Mouse (Mus musculus): Measurements from ENCODE around the gene Bmpr1a. TPM values are rescaled to one million over a fixed set of nuclear protein-coding genes. Genes with fewer than 3 reads are reported as not detected.
"Not testable (repeated sequence)": the region's sequence is repeated elsewhere in the genome, so short reads cannot be mapped to it uniquely, and the experiment has no call there.

Bmpr1a gene
- polyA plus RNA-seq, 1 experiment from 2014 or later = 60.4 TPM

GRCm38 (mm10) chr14:34371763-34372162, 131.4 kb downstream of the Bmpr1a start:
- DNase-seq (ENCODE audit: low spot score) (no peak), ATAC-seq (replicated peaks; ENCODE audit: low FRiP score) (no peak)
- WGBS = 82% methylated on average over 2 of the region's 2 CpGs
- Histone ChIP-seq H3K4me1 (replicated peaks; ENCODE audit: control insufficient read depth, insufficient read depth, low read length) (no peaks in the 10 kb centered on the region), H3K27ac (ENCODE audit: low read depth, low read length) (no peak overlapping the region), H3K36me3 (ENCODE audit: control insufficient read depth, insufficient read depth, low read length) (no peaks in the 10 kb centered on the region), H3K27me3 (ENCODE audit: control insufficient read depth, insufficient read depth, low read length) (no peaks in the 10 kb centered on the region), H3K4me2 (ENCODE audit: low read depth, low read length, severe bottlenecking) (no peak overlapping the region), H3K9ac (ENCODE audit: low read length) (no peak overlapping the region), H3K4me3 (ENCODE audit: low read depth, low read length) (no peak overlapping the region), H3K9me3 (ENCODE audit: control insufficient read depth, low read length) (no peaks in the 10 kb centered on the region)

- 84% methylated on average over 3 of the region's 3 CpGs for WGBS
- ATAC-seq (replicated peaks; ENCODE audit: low FRiP score) (no peak), DNase-seq (ENCODE audit: low spot score) (no peak)
- Histone ChIP-seq H3K36me3 (ENCODE audit: control insufficient read depth, insufficient read depth, low read length) (no peaks in the 10 kb centered on the region), H3K27me3 (ENCODE audit: control insufficient read depth, insufficient read depth, low read length) (no peaks in the 10 kb centered on the region), H3K4me3 (ENCODE audit: low read depth, low read length) (no peak overlapping the region), H3K9me3 (ENCODE audit: control insufficient read depth, low read length) (no peaks in the 10 kb centered on the region), H3K9ac (ENCODE audit: low read length) (no peak overlapping the region), H3K4me2 (ENCODE audit: low read depth, low read length, severe bottlenecking) (no peak overlapping the region), H3K27ac (ENCODE audit: low read depth, low read length) (no peak overlapping the region), H3K4me1 (replicated peaks; ENCODE audit: control insufficient read depth, insufficient read depth, low read length) (no peaks in the 10 kb centered on the region)
These were observed 132.2 kb downstream of the Bmpr1a start for GRCm38 (mm10) chr14:34370921-34371320.

- Histone ChIP-seq H3K9me3 (ENCODE audit: control insufficient read depth, low read length) (no peaks in the 10 kb centered on the region), H3K9ac (ENCODE audit: low read length) (no peak overlapping the region), H3K27ac (ENCODE audit: low read depth, low read length) (no peak overlapping the region), H3K36me3 (ENCODE audit: control insufficient read depth, insufficient read depth, low read length) (no peaks in the 10 kb centered on the region), H3K4me3 (ENCODE audit: low read depth, low read length) (no peak overlapping the region), H3K27me3 (ENCODE audit: control insufficient read depth, insufficient read depth, low read length) (no peaks in the 10 kb centered on the region), H3K4me1 (replicated peaks; ENCODE audit: control insufficient read depth, insufficient read depth, low read length) (no peaks in the 10 kb centered on the region), H3K4me2 (ENCODE audit: low read depth, low read length, severe bottlenecking) (no peak overlapping the region)
- WGBS = 60% methylated on average over 3 of the region's 3 CpGs
- ATAC-seq (replicated peaks; ENCODE audit: low FRiP score) (no peak), DNase-seq (ENCODE audit: low spot score) (no peak)
These were observed 132.9 kb downstream of the Bmpr1a start for GRCm38 (mm10) chr14:34370203-34370602.

- Histone ChIP-seq H3K9me3 (ENCODE audit: control insufficient read depth, low read length) (no peaks in the 10 kb centered on the region), H3K4me1 (replicated peaks; ENCODE audit: control insufficient read depth, insufficient read depth, low read length) (peaks cover 5% of the 10 kb centered on the region; the same call in 1 of the 2 replicates), H3K4me2 (ENCODE audit: low read depth, low read length, severe bottlenecking) (no peak overlapping the region), H3K36me3 (ENCODE audit: control insufficient read depth, insufficient read depth, low read length) (no peaks in the 10 kb centered on the region), H3K27ac (ENCODE audit: low read depth, low read length) (no peak overlapping the region), H3K27me3 (ENCODE audit: control insufficient read depth, insufficient read depth, low read length) (peaks cover 2% of the 10 kb centered on the region; the same call in 1 of the 2 replicates), H3K9ac (ENCODE audit: low read length) (no peak overlapping the region), H3K4me3 (ENCODE audit: low read depth, low read length) (no peak overlapping the region)
- DNase-seq (ENCODE audit: low spot score) = no peak
- ATAC-seq (replicated peaks; ENCODE audit: low FRiP score) = no peak
- WGBS = 89% methylated on average over 2 of the region's 2 CpGs
These were observed 138.0 kb downstream of the Bmpr1a start for GRCm38 (mm10) chr14:34365147-34365507.

GRCm38 (mm10) chr14:34364254-34365146, 138.6 kb downstream of the Bmpr1a start:
- peak overlapping the region; percentile 38; the same call in 1 of the 2 replicates for H3K4me3 ChIP-seq (ENCODE audit: low read depth, low read length)
- H3K36me3 ChIP-seq (ENCODE audit: control insufficient read depth, insufficient read depth, low read length); H3K9me3 ChIP-seq (ENCODE audit: control insufficient read depth, low read length); ATAC-seq (replicated peaks; ENCODE audit: low FRiP score); H3K4me1 ChIP-seq (replicated peaks; ENCODE audit: control insufficient read depth, insufficient read depth, low read length); DNase-seq (ENCODE audit: low spot score); H3K27ac ChIP-seq (ENCODE audit: low read depth, low read length); H3K27me3 ChIP-seq (ENCODE audit: control insufficient read depth, insufficient read depth, low read length): not testable (repeated sequence)
- H3K4me2 ChIP-seq (ENCODE audit: low read depth, low read length, severe bottlenecking) = peak overlapping the region; percentile 79; the same call in 1 of the 2 replicates
- 70% methylated on average over 15 of the region's 15 CpGs for WGBS
- H3K9ac ChIP-seq (ENCODE audit: low read length) = peak overlapping the region; percentile 59; the same call in 1 of the 2 replicates

- 2% methylated on average over 32 of the region's 32 CpGs for WGBS
- peak overlapping the region; percentile 38 for H3K4me3 ChIP-seq (ENCODE audit: low read depth, low read length)
- no peaks in the 10 kb centered on the region for H3K36me3 ChIP-seq (ENCODE audit: control insufficient read depth, insufficient read depth, low read length)
- peak overlapping the region; percentile 59 for H3K9ac ChIP-seq (ENCODE audit: low read length)
- peak overlapping the region; percentile 79 for H3K4me2 ChIP-seq (ENCODE audit: low read depth, low read length, severe bottlenecking)
- peak; percentile 75 for DNase-seq (ENCODE audit: low spot score)
- no peak overlapping the region for H3K27ac ChIP-seq (ENCODE audit: low read depth, low read length)
- H3K9me3 ChIP-seq (ENCODE audit: control insufficient read depth, low read length) = no peaks in the 10 kb centered on the region
- peaks cover 5% of the 10 kb centered on the region; the same call in 1 of the 2 replicates for H3K4me1 ChIP-seq (replicated peaks; ENCODE audit: control insufficient read depth, insufficient read depth, low read length)
- H3K27me3 ChIP-seq (ENCODE audit: control insufficient read depth, insufficient read depth, low read length) = peaks cover 2% of the 10 kb centered on the region; the same call in 1 of the 2 replicates
- ATAC-seq (replicated peaks; ENCODE audit: low FRiP score) = peak; percentile 79
These were observed 139.5 kb downstream of the Bmpr1a start for GRCm38 (mm10) chr14:34363490-34364253.

- Histone ChIP-seq H3K27ac (ENCODE audit: low read depth, low read length) (no peak overlapping the region), H3K4me3 (ENCODE audit: low read depth, low read length) (peak overlapping the region; percentile 38), H3K27me3 (ENCODE audit: control insufficient read depth, insufficient read depth, low read length) (peaks cover 2% of the 10 kb centered on the region; the same call in 1 of the 2 replicates), H3K9ac (ENCODE audit: low read length) (peak overlapping the region; percentile 59; the same call in 1 of the 2 replicates), H3K4me1 (replicated peaks; ENCODE audit: control insufficient read depth, insufficient read depth, low read length) (peaks cover 5% of the 10 kb centered on the region; the same call in 1 of the 2 replicates), H3K4me2 (ENCODE audit: low read depth, low read length, severe bottlenecking) (peak overlapping the region; percentile 79), H3K9me3 (ENCODE audit: control insufficient read depth, low read length) (no peaks in the 10 kb centered on the region), H3K36me3 (ENCODE audit: control insufficient read depth, insufficient read depth, low read length) (no peaks in the 10 kb centered on the region)
- peak; percentile 70 for DNase-seq (ENCODE audit: low spot score)
- 27% methylated on average over 18 of the region's 18 CpGs for WGBS
- peak; percentile 51; the same call in 1 of the 2 replicates for ATAC-seq (replicated peaks; ENCODE audit: low FRiP score)
These were observed 140.3 kb downstream of the Bmpr1a start for GRCm38 (mm10) chr14:34362726-34363445.

GRCm38 (mm10) chr14:34362135-34362534, 141.0 kb downstream of the Bmpr1a start:
- no peak for DNase-seq (ENCODE audit: low spot score)
- Histone ChIP-seq H3K9me3 (ENCODE audit: control insufficient read depth, low read length) (no peaks in the 10 kb centered on the region), H3K4me2 (ENCODE audit: low read depth, low read length, severe bottlenecking) (no peak overlapping the region), H3K27me3 (ENCODE audit: control insufficient read depth, insufficient read depth, low read length) (peaks cover 2% of the 10 kb centered on the region; the same call in 1 of the 2 replicates), H3K4me3 (ENCODE audit: low read depth, low read length) (no peak overlapping the region), H3K4me1 (replicated peaks; ENCODE audit: control insufficient read depth, insufficient read depth, low read length) (peaks cover 5% of the 10 kb centered on the region; the same call in 1 of the 2 replicates), H3K36me3 (ENCODE audit: control insufficient read depth, insufficient read depth, low read length) (no peaks in the 10 kb centered on the region), H3K27ac (ENCODE audit: low read depth, low read length) (no peak overlapping the region), H3K9ac (ENCODE audit: low read length) (no peak overlapping the region)
- no peak for ATAC-seq (replicated peaks; ENCODE audit: low FRiP score)
- 84% methylated on average over 4 of the region's 4 CpGs for WGBS

Measured in forebrain, embryonic 11.5 days (tissue).